Mouse (Mus musculus) G1E (cell line): ENCODE measurements at regions not wholly inside any gene's neighbourhood (a gene's known extent, or its start where the extent isn't known, plus 50 kb on each side); places are given as distances from the start of the nearest gene placed in this dataset.

ENCODE experiments used
- CTCF ChIP-seq: IDR thresholded peaks from 2 replicates; pipeline ENCODE4 v1.5.1; 2012; ENCODE audit warnings: low read depth, low read length, inconsistent platforms, mixed read lengths
- GATA1 ChIP-seq: IDR thresholded peaks from 2 replicates; pipeline ENCODE4 v1.6.1; 2012; ENCODE audit warnings: borderline replicate concordance, low read length, inconsistent platforms, mixed read lengths
- GATA2 ChIP-seq: IDR thresholded peaks from 2 replicates; pipeline ENCODE4 v1.6.1; 2012; ENCODE audit warnings: low read depth, low read length, inconsistent platforms, borderline replicate concordance
- POLR2AphosphoS5 ChIP-seq: IDR thresholded peaks from 2 replicates; pipeline ENCODE4 v1.6.1; 2012; ENCODE audit warnings: low read depth, low read length, inconsistent platforms; ENCODE audit not compliant: insufficient replicate concordance
- TAL1 ChIP-seq: conservative IDR thresholded peaks from 2 replicates; pipeline ENCODE4 v1.6.1; 2012; ENCODE audit warnings: low read depth, low read length, inconsistent platforms, mixed read lengths

- TF ChIP-seq POLR2AphosphoS5, result no peak
- no peak for TF ChIP-seq CTCF
- no peak for TF ChIP-seq GATA1
- TF ChIP-seq TAL1, result no peak
- TF ChIP-seq GATA2, result no peak
Measured at GRCm38 (mm10) chr3:72659194-72659593, 308.5 kb downstream of the Sis start.
